Mouse (Mus musculus) liver, embryonic 14 days (tissue): ENCODE data around the gene Tubb1. TPM values are rescaled to one million over a fixed set of nuclear protein-coding genes. Genes with fewer than 3 reads are reported as not detected.

Source experiments
- polyA plus RNA-seq: library from polyadenylated mRNA; depleted of rRNA; stranded (reverse); fragments of >200 nt; gene quantifications from 2 replicates; pipeline ENCODE4 v1.2.3, GENCODE M21; 2012; rRNA removed

The Tubb1 gene
- polyA plus RNA-seq, result 24.7 and 26.0 TPM in 2 replicates

DNA sequence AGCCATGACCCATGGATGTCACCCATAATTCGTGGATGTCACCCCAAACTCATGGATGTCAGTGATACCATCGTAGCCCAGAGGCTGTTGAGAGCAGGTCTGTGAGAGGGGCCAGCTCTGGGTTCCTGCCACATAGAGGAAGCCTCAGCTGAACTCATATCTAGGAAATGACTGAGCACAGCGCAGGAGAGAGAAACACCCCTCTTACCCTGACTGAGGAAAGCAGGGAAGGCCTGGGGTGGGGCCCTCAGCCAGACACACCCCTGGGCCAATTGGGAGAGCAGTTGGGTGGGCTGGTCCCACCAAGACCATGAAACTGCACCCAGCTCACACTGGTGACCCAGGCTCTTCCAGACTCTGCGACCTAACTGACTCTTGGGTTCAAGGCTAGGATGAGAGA, at the start of gene Tubb1:
Gene Tubb1, plus strand, starts transcription at position 343 of the 400 bp plus-strand sequence.

DNA sequence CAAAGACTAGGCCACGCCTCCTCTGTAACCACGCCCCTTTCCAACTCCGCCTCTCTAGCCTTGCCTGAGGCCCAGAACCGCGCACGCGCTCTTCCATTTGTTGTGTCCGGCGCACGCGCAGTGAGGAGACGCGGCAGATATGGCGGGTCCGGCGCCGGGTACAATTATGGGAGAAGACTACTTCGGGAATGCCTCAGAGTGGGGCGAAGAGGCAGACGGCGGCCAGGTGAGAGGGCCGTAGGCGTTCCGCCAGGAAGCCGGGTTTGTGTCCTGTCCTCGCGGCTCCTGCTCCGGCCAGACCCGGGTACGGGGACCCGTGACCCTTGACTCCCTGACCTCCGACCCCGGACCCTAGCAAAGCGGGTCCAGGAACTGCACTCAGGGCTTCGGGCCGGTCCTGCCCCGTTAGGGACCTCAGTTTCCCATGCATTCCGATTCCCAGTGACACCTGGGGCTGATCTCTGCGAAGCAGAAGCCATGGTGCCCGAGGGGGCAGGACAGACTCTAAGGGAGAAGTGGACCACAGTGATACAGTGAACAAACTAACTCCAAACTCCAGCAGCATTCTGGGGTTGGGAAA, 34.7 kb upstream of the Tubb1 start, which contains the start of gene Nelfcd:
Gene Nelfcd, plus strand, starts transcription at position 74 of the 580 bp plus-strand sequence.

DNA sequence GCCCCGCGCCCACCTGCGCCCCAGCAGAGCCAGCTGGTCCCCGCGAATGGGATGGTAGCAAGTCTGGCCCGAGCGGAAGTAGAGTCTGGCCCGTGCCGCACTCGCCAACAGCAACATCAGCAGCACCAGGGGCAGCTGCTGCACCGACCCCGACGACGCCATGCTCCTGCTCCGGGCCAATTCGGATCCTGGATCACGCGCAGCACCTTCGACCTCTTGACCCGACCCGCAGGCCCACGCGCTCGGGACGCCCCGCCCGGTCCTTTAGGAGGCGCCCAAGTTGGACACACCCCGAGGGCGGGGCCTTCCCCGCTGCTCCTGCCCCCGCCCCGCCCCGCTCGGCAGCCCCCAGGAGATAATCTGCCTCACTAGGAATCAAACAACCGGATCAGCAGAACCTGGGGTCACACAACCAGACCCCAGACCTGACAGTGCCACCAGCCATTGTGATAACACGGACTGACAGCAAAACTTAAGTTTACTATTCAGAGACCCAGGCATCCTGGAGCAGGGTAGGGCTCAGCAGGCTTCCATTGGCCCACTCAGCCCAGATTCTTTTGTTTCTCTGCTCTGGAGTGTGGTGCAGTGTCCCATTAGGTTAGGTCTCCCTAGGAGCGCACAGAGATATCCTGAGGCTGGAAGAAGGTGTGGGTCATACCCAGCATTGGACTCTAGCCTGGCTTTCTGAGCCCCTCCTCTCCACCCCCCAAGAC, 11.6 kb upstream of the Tubb1 start, which contains the start of gene Ctsz:
Gene Ctsz, minus strand, starts transcription at position 303 of the 713 bp plus-strand sequence.

DNA sequence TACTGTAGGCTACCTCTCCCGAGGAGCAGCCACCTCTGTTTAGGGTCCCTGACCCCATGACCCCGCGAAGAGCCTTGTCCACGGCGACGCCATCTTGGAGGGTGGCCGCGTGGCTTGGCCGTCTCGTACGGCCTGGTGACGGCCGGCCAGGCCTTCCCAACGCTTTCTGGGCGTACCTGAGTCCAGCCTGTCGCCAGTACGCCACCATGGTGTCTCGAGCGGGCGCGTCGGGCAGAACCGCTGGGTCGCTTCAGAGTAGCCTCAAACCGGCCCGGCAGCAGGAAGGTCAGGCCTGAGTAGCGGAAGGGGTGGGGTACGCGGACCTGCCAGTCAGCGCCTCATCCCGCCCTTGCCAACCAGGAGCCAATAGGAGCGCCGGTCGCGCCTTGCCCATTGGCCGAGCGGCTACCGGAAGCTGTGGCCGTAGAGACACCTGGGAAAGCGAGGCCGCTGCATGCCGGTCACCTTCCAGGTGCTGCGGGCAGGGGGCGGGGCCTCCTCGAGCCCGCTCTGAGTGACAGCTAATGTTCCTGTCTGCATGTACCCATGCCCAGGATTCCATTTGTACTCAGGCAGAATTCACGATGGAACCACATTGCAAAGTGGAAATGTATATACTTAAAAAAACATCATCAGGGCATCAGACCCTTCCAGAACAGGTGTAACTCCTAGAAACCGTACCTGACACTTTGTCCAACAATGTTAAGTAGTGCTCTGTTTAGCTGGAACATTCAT, 13.5 kb downstream of the Tubb1 start, which contains the start of gene Atp5e:
Gene Atp5e, minus strand, starts transcription at position 317 of the 735 bp plus-strand sequence.

DNA sequence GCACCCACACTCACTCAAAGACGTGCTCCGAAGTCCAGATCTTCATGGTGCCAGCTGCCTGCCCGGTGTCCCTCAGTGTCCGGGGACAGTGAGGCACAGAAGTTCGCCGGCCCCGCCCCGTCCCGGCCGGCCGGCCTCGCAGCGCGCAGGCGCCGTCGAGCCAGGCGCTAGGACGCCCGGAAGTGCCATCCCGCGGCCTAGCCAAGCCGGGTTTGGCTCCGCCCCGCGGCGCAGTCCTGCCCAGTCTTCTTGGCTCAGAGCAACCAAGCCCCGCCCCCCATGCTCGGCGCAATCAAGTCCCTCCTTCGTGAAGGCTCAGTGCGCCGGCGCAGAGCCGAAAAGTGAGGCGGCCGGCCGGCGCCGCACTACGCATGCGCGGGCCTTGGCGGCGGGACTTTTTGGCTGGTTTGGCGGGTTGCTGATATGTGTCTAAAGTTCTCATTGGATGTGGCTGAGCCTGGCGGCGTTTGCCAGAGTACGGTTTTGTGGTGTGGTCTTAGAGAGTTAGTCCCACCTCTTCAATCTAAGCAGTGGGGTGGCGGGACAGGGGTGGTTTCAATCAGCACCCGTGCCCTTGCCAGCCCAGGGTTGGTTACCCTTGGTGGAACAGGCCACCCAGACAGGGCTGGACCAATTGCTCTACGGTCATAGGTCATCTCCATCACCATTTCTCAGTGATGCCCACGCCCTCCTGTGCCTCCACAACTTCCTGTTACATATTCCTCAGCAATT, 22.5 kb downstream of the Tubb1 start, which contains the start of gene Prelid3b:
Gene Prelid3b, minus strand, starts transcription at position 264 of the 732 bp plus-strand sequence.

Other genes with a start within 250 kb of the Tubb1 start
- 283 and 312 TPM in 2 replicates for gene Gnas, start 166.4 kb upstream of the Tubb1 start, polyA plus RNA-seq
- 0.60 and 1.0 TPM in 2 replicates for gene Gm20721, start 104.0 kb upstream of the Tubb1 start, polyA plus RNA-seq
- gene Nelfcd, start 34.9 kb upstream of the Tubb1 start, polyA plus RNA-seq, result 51.8 and 57.6 TPM in 2 replicates
- gene Ctsz, start 11.7 kb upstream of the Tubb1 start, polyA plus RNA-seq, result 65.9 and 73.7 TPM in 2 replicates
- 223 and 249 TPM in 2 replicates for gene Atp5e, start 13.4 kb downstream of the Tubb1 start, polyA plus RNA-seq
- gene Prelid3b, start 22.4 kb downstream of the Tubb1 start, polyA plus RNA-seq, result 58.4 and 65.2 TPM in 2 replicates
- gene Zfp831, start 192.8 kb downstream of the Tubb1 start, polyA plus RNA-seq, result 0.02 and 0.05 TPM in 2 replicates